10 mouse cellular contexts compared by ENCODE assay signal in the genomic region with DNA sequence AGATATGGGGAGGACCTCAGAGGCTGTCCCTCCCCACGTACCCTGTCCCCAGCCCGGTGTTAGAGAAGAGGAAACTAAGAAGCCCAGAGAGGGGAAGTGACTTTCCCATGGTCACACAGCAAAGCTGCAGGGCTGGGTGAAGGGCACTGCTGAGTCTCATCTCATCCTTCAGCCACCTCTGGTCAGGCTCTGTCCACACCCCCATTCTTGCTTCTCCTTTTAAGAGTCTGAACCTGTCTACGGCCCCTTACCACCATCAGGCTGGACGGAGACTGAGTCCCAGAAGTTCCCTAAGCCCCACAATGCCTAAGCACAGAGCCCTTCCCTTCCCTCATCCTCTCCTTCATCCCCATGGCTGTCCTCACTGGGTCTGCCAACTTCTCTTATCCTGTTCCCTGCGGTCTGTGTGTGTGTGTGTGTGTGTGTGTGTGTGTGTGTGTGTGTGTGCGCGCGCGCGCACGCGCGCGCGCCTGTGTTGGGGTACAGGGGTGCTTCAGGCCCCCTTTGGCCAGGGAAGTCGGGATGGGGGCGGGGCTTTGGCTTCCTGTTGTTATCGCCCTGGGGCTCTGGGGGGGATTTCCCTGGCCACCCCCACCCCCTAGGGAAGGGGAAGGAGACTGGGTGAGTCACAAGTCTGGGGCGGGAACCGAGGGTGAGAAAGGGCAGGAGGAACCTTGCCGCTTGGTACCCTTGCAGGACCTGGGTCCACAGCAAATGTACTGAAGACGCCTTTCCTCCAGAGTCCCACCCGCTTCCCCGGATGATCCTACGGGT. TPM values are rescaled to one million over a fixed set of nuclear protein-coding genes. Genes with fewer than 3 reads are reported as not detected.
A peak's percentile ranks its signal among the peaks of the same experiment; 100 is the strongest.
DNase-seq lines count a peak whose midpoint lies in the region; ATAC-seq lines count a peak whose summit lies in the region.
"Had no signal": no experiment of that assay in that cellular context is flagged by ENCODE, and none has a peak within 500 bp of the region (broad histone marks: within the 10 kb centered on the region; RNA-seq: fewer than 3 reads in every experiment).

No protein-coding gene starts in this region.

- ATAC-seq in midbrain, embryonic 11.5 days (ENCODE audit: low FRiP score), result no peak

- intact Hi-C loops in gastrocnemius, postnatal 36 days (cut with DNase I), result no loop called here
- intact Hi-C loops in heart, postnatal 36 days (cut with DNase I), result no loop called here

- no peak overlapping the region for H3K9ac ChIP-seq in midbrain, embryonic 11.5 days (ENCODE audit: low read length)
- H3K9ac ChIP-seq: lung, embryonic 15.5 days had no signal

- 64% methylated on average over 21 of the region's 25 CpGs for WGBS in midbrain, embryonic 11.5 days

- H3K4me3 ChIP-seq in midbrain, embryonic 11.5 days (ENCODE audit: low read depth, low read length), result no peak overlapping the region
- H3K4me3 ChIP-seq: erythroblast, embryonic 14.5 days; lung, embryonic 15.5 days had no signal

- H3K9me3 ChIP-seq in midbrain, embryonic 11.5 days (ENCODE audit: control insufficient read depth, low read length), result no peaks in the 10 kb centered on the region
- H3K9me3 ChIP-seq: lung, embryonic 15.5 days had no signal

- no peaks in the 10 kb centered on the region for H3K36me3 ChIP-seq in midbrain, embryonic 11.5 days (ENCODE audit: control insufficient read depth, insufficient read depth, low read length)
- H3K36me3 ChIP-seq: lung, embryonic 15.5 days had no signal

- peak; percentile 31 for DNase-seq in gastrocnemius, postnatal 25 days
- no peak for DNase-seq in gastrocnemius, postnatal 36 days
- DNase-seq in ZHBTc4 (ENCODE audit: low read depth, low spot score), result peak; percentile 26
- DNase-seq in heart, postnatal 36 days, result peak; percentile 36 to 46
- DNase-seq in naive thymus-derived CD4-positive, alpha-beta T cell, adult 2 months (ENCODE audit: low read depth), result peak; percentile 67
- DNase-seq in midbrain, embryonic 11.5 days (ENCODE audit: low spot score, missing footprints), result no peak
- DNase-seq in urinary bladder, postnatal 10 days (ENCODE audit: low spot score), result no peak
- no peak for DNase-seq in cerebellum, adult 18-20 months

- H3K27me3 ChIP-seq in midbrain, embryonic 11.5 days (ENCODE audit: control insufficient read depth, insufficient read depth, low read length), result no peaks in the 10 kb centered on the region
- H3K27me3 ChIP-seq: lung, embryonic 15.5 days had no signal

- no peak overlapping the region for H3K4me2 ChIP-seq in midbrain, embryonic 11.5 days
- H3K4me2 ChIP-seq: lung, embryonic 15.5 days had no signal

- no peak overlapping the region for H3K27ac ChIP-seq in midbrain, embryonic 11.5 days (ENCODE audit: low read depth, low read length)
- H3K27ac ChIP-seq: lung, embryonic 15.5 days had no signal

- no peaks in the 10 kb centered on the region for H3K4me1 ChIP-seq in midbrain, embryonic 11.5 days (ENCODE audit: control insufficient read depth, insufficient read depth, low read length)
- H3K4me1 ChIP-seq: lung, embryonic 15.5 days had no signal

RNA-seq across cellular contexts. Expression of a gene that starts 47.9 kb away (rescaled TPM):
- 1 to 10 TPM; 6.1 to 6.3 TPM for total RNA-seq in gastrocnemius, postnatal 25 days (2021)
- total RNA-seq in gastrocnemius, postnatal 36 days (2021), result 1 to 10 TPM; 6.0 to 8.0 TPM
- 10 to 100 TPM in 1 of 2 experiments, 1 to 10 TPM in 1; 9.8 to 10.7 TPM for total RNA-seq in heart, postnatal 36 days (2021)
- 20.3 and 22.9 TPM in 2 replicates for polyA plus RNA-seq in midbrain, embryonic 11.5 days (2014; fragmentation: Nextera tagmentation; extraction: Ambion mirVana)

RNA-seq across cellular contexts. Expression of a gene that starts 48.1 kb away (rescaled TPM):
- 1 to 10 TPM; 2.3 to 2.7 TPM for total RNA-seq in gastrocnemius, postnatal 25 days (2021)
- total RNA-seq in gastrocnemius, postnatal 36 days (2021), result 1 to 10 TPM; 2.6 to 3.2 TPM
- 1 to 10 TPM; 4.4 to 5.7 TPM for total RNA-seq in heart, postnatal 36 days (2021)
- 8.7 and 9.3 TPM in 2 replicates for polyA plus RNA-seq in midbrain, embryonic 11.5 days (2014; fragmentation: Nextera tagmentation; extraction: Ambion mirVana)

RNA-seq across cellular contexts. Expression of a gene that starts 59.3 kb away (rescaled TPM):
- total RNA-seq in gastrocnemius, postnatal 25 days (2021), result under 1 TPM; 0.08 to 0.21 TPM
- under 1 TPM; 0.10 to 0.72 TPM for total RNA-seq in gastrocnemius, postnatal 36 days (2021)
- under 1 TPM; 0.53 to 0.68 TPM for total RNA-seq in heart, postnatal 36 days (2021)
- 26.6 and 31.3 TPM in 2 replicates for polyA plus RNA-seq in midbrain, embryonic 11.5 days (2014; fragmentation: Nextera tagmentation; extraction: Ambion mirVana)

Comparison
In these comparisons a context has a peak if more than half of its experiments do, and no peak if none do; other contexts are left out.
1. DNase-seq: peak in gastrocnemius, postnatal 25 days (single experiment), ZHBTc4 (single experiment), heart, postnatal 36 days (2 of 2) and naive thymus-derived CD4-positive, alpha-beta T cell, adult 2 months (single experiment); none in gastrocnemius, postnatal 36 days (0 of 2), midbrain, embryonic 11.5 days (single experiment), urinary bladder, postnatal 10 days (single experiment) and cerebellum, adult 18-20 months (0 of 2).